Mouse (Mus musculus) bone marrow, adult 2 months (tissue): ENCODE measurements around the gene Osgin1.

Source experiments
- CTCF ChIP-seq: fragments of 200-500 bp; IDR thresholded peaks from 2 replicates; pipeline ENCODE4 v1.5.1; 2011; ENCODE audit warnings: low read length, control low read depth; ENCODE audit not compliant: control insufficient read depth, insufficient read depth
- POLR2A ChIP-seq: fragments of 200-500 bp; IDR thresholded peaks from 2 replicates; pipeline ENCODE4 v1.6.1; 2011; ENCODE audit warnings: low read depth, mild to moderate bottlenecking, control low read depth, low read length, borderline replicate concordance; ENCODE audit not compliant: control insufficient read depth

- TF ChIP-seq CTCF (no peak), POLR2A (no peak)
Observed at GRCm38 (mm10) chr8:119438876-119439275, 5.0 kb downstream of the Osgin1 start.
